Mouse (Mus musculus) G1E (cell line): Measurements from ENCODE around the gene Hist1h4a.

ENCODE experiments used
- CTCF ChIP-seq: IDR thresholded peaks from 2 replicates; pipeline ENCODE4 v1.5.1; 2012; ENCODE audit warnings: low read depth, low read length, inconsistent platforms, mixed read lengths
- GATA1 ChIP-seq: IDR thresholded peaks from 2 replicates; pipeline ENCODE4 v1.6.1; 2012; ENCODE audit warnings: borderline replicate concordance, low read length, inconsistent platforms, mixed read lengths
- TAL1 ChIP-seq: conservative IDR thresholded peaks from 2 replicates; pipeline ENCODE4 v1.6.1; 2012; ENCODE audit warnings: low read depth, low read length, inconsistent platforms, mixed read lengths

GRCm38 (mm10) chr13:23728472-23729191, 32.4 kb downstream of the Hist1h4a start:
- no peak for TF ChIP-seq CTCF
- no peak for TF ChIP-seq TAL1
- TF ChIP-seq GATA1 = no peak
